Mouse (Mus musculus) MEL (cell line): ENCODE results near the gene Fam167b.

ENCODE experiments used
- CTCF ChIP-seq, 3 experiments: IDR thresholded peaks in 2 of 3; conservative IDR thresholded peaks in 1 of 3; 2 replicates each; pipeline ENCODE4 v1.5.1; 2011 to 2012; ENCODE audit warnings: low read length in 3 of 3, low read depth in 2 of 3, mild to moderate bottlenecking in 2 of 3, improper control_type of control experiment in 1 of 3, inconsistent platforms in 1 of 3, mixed read lengths in 1 of 3, moderate library complexity in 1 of 3; ENCODE audit not compliant: control insufficient read depth in 1 of 3, insufficient read depth in 1 of 3, poor library complexity in 1 of 3, severe bottlenecking in 1 of 3
- E2F4 ChIP-seq: IDR thresholded peaks from 2 replicates; pipeline ENCODE4 v1.6.1; 2011; ENCODE audit warnings: low read depth, low read length, improper control_type of control experiment, borderline replicate concordance
- POLR2A ChIP-seq, 2 experiments: IDR thresholded peaks; 2 replicates each; pipeline ENCODE4 v1.6.1; 2011 to 2012; ENCODE audit warnings: low read length in 2 of 2, mild to moderate bottlenecking in 2 of 2, control low read depth in 1 of 2, improper control_type of control experiment in 1 of 2, low read depth in 1 of 2, moderate library complexity in 1 of 2; ENCODE audit not compliant: control insufficient read depth in 1 of 2, insufficient read depth in 1 of 2, poor library complexity in 1 of 2
- SIN3A ChIP-seq: IDR thresholded peaks from 2 replicates; pipeline ENCODE4 v1.6.1; 2012; ENCODE audit warnings: low read length, improper control_type of control experiment, inconsistent platforms
- SMC3 ChIP-seq: IDR thresholded peaks from 2 replicates; pipeline ENCODE4 v1.6.1; 2011; ENCODE audit warnings: low read depth, low read length, improper control_type of control experiment
- TCF12 ChIP-seq: IDR thresholded peaks from 2 replicates; pipeline ENCODE4 v1.6.1; 2014; ENCODE audit warnings: low read depth, mild to moderate bottlenecking, inconsistent platforms, low read length, improper control_type of control experiment, moderate library complexity
- USF1 ChIP-seq: IDR thresholded peaks from 2 replicates; pipeline ENCODE4 v1.6.1; 2014; ENCODE audit warnings: low read depth, mild to moderate bottlenecking, inconsistent platforms, low read length, improper control_type of control experiment, moderate library complexity
- ZNF384 ChIP-seq: IDR thresholded peaks from 2 replicates; pipeline ENCODE4 v1.6.1; 2012; ENCODE audit warnings: low read depth, mild to moderate bottlenecking, inconsistent platforms, low read length, improper control_type of control experiment

GRCm38 (mm10) chr4:129573430-129573829, 4.9 kb downstream of the Fam167b start, which contains the start of gene Lck:
- TF ChIP-seq POLR2A (IDR thresholded peaks at IDR 0.05; ENCODE audit: control insufficient read depth in 1 of 2, insufficient read depth in 1 of 2, low read depth in 1 of 2, low read length in 2 of 2, poor library complexity in 1 of 2) (no peak), SMC3 (no peak), USF1 (no peak), CTCF (IDR thresholded peaks at IDR 0.05 in 2 of 3, conservative IDR thresholded peaks at IDR 0.05 in 1 of 3; ENCODE audit: control insufficient read depth in 1 of 3, insufficient read depth in 1 of 3, low read depth in 2 of 3, low read length in 3 of 3, poor library complexity in 1 of 3, severe bottlenecking in 1 of 3) (no peak), E2F4 (no peak), TCF12 (no peak), ZNF384 (no peak), SIN3A (no peak)
